Mouse (Mus musculus) MEL (cell line): ENCODE results near the gene Hoxd4.

Experiments used
- CHD2 ChIP-seq: IDR thresholded peaks from 2 replicates; pipeline ENCODE4 v1.6.1; 2011; ENCODE audit warnings: low read length, improper control_type of control experiment
- EP300 ChIP-seq, 2 experiments: IDR thresholded peaks; 2 replicates each; pipeline ENCODE4 v1.6.1; 2011; ENCODE audit warnings: improper control_type of control experiment in 2 of 2, low read length in 2 of 2, low read depth in 1 of 2, mild to moderate bottlenecking in 1 of 2
- SMC3 ChIP-seq: IDR thresholded peaks from 2 replicates; pipeline ENCODE4 v1.6.1; 2011; ENCODE audit warnings: low read depth, low read length, improper control_type of control experiment

DNA sequence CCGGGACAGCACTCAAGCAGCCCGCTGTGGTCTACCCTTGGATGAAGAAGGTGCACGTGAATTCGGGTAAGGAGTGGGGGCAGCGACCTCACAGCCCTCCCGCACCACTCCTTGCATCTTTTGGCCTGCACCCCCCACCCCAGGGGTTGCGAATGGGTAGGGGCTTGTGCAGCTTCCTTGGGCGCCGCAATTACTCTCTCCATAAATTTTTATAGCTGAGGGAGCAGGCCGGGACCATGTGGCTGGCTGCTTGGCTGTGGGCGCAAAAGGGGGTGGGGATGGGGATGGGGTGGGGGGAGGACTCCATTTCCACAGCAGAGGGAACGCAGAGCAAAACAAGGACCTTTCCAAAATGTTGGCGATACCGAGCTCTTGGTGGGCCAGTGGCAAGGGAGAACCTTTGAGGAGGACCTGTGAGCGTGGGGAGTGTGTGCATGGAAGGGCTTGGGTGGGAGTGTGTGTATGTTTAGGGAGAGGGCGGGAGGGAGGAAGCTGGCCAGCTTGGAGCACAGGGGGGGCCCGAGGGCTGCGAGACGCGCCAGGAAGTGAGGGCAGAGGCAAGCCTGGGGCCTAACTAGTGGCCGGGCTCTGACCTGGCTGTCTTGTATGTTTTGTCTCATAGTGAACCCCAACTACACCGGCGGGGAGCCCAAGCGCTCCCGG is 16.0 kb downstream of the Hoxd4 start:
- TF ChIP-seq SMC3, result no peak
- TF ChIP-seq CHD2, result no peak
- no peak for TF ChIP-seq EP300 (IDR thresholded peaks at IDR 0.05; ENCODE audit: low read depth in 1 of 2, low read length in 2 of 2)
